Mouse (Mus musculus): ENCODE data around the gene Trak1. TPM values are rescaled to one million over a fixed set of nuclear protein-coding genes. Genes with fewer than 3 reads are reported as not detected.

Trak1 gene
- polyA plus RNA-seq, 1 experiment from 2014 or later = 5.1 TPM

DNA sequence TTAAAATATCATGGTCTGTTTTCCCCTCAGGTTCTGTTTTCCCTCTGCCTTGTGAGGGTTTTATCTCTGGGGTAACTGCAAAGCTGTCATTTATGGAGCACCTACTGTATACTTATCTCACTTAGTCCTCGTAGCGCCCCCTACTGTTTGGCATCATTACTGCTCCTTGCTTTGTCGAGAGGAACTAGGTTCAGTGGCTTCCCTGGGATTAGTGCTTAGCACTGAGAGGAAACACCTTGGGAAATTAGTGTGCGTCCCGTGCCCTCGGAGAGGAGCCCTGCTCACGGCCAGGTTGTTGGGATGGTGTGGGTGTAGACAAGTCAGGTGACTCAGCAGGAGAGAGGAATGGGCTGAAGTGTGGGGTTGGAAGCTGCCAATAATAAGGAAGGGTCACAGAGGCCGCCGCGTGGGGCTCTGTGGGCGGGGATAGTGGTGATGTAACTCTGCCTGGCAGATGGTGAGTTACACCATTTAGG, 54.9 kb downstream of the Trak1 start:
- no peaks in the 10 kb centered on the region for H3K27me3 ChIP-seq (ENCODE audit: insufficient read depth, low read length)
- H3K4me3 ChIP-seq (ENCODE audit: low read depth, low read length) = no peak overlapping the region
- 7% methylated on average over 11 of the region's 11 CpGs for WGBS (ENCODE audit: insufficient replicate concordance)
- DNase-seq (peak; percentile 79), ATAC-seq (peak; percentile 81)
- H3K4me2 ChIP-seq (ENCODE audit: low read depth, low read length) = peak overlapping the region; percentile 38; the same call in 1 of the 2 replicates
- TF ChIP-seq EP300 (IDR thresholded peaks at IDR 0.05; ENCODE audit: low read depth) (no peak), CTCF (IDR thresholded peaks at IDR 0.05; ENCODE audit: low read depth) (peak; percentile 80)
- H3K9me3 ChIP-seq (ENCODE audit: low read length) = no peaks in the 10 kb centered on the region
- H3K4me1 ChIP-seq (ENCODE audit: insufficient read depth) = peaks cover 49% of the 10 kb centered on the region
- H3K36me3 ChIP-seq (replicated peaks; ENCODE audit: insufficient read depth, low read length) = no peaks in the 10 kb centered on the region
- peak overlapping the region; percentile 44; the same call in 1 of the 2 replicates for H3K27ac ChIP-seq (ENCODE audit: low read depth)
- no peak overlapping the region for H3K9ac ChIP-seq (replicated peaks)

DNA sequence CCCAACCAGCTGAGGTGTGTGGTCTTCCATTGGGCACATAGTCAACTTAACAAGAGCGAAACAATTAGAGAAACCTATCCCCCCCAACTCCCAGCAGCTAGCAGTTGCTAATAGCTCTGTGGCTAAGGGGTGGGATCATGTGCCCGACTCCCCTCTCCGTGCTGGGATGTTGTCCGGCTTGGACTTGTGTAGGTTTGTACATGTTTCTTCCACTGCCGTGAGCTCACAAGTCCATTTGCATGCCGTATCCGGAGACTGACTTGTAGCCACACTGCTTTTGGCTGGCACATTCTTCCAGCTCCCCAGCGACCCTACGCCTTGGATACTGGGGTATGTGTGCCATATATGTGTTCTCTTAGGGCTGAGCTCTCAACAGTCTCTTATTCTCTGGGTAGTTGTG, 55.4 kb downstream of the Trak1 start:
- Histone ChIP-seq H3K4me1 (ENCODE audit: insufficient read depth) (peaks cover 45% of the 10 kb centered on the region), H3K9ac (replicated peaks) (no peak overlapping the region), H3K27ac (ENCODE audit: low read depth) (no peak overlapping the region), H3K4me3 (ENCODE audit: low read depth, low read length) (no peak overlapping the region), H3K9me3 (ENCODE audit: low read length) (no peaks in the 10 kb centered on the region), H3K4me2 (ENCODE audit: low read depth, low read length) (0 out of 2 replicates have a peak overlapping the region, but pooled peaks have one; percentile 38), H3K36me3 (replicated peaks; ENCODE audit: insufficient read depth, low read length) (no peaks in the 10 kb centered on the region), H3K27me3 (ENCODE audit: insufficient read depth, low read length) (no peaks in the 10 kb centered on the region)
- DNase-seq (no peak), ATAC-seq (no peak)
- WGBS (ENCODE audit: insufficient replicate concordance) = 89% methylated on average over 9 of the region's 9 CpGs
- TF ChIP-seq EP300 (IDR thresholded peaks at IDR 0.05; ENCODE audit: low read depth) (no peak), CTCF (IDR thresholded peaks at IDR 0.05; ENCODE audit: low read depth) (no peak)

DNA sequence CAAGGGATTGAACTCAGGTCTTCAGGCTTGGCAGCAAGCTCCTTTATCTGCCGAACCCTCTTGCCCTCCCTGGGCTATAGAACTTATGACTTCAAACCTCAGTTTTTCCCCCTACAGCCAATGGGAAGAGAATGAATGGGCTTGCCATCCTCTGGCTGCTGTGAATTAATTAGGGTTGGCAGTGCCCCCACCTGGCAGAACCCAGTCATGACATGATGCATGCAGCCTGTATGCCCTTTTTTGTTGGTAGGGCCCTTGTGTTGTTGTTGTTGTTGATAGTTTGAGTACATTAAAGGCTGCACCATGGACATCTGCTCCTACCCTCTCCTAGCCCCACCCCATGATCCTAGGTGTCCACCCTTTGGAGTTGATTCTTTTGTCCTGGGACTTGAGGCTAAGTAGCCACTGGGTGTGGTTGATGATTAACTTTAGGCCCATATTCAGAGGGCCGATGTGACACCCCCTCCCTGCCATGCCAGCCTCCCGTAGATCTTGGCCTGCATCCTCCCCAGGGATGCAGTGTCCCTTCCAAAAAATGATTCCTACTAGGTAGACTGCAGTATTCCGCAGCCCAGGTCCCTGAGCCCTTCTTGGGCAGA, 57.6 kb downstream of the Trak1 start:
- Histone ChIP-seq H3K9ac (replicated peaks) (no peak overlapping the region), H3K9me3 (ENCODE audit: low read length) (no peaks in the 10 kb centered on the region), H3K36me3 (replicated peaks; ENCODE audit: insufficient read depth, low read length) (no peaks in the 10 kb centered on the region), H3K27ac (ENCODE audit: low read depth) (no peak overlapping the region), H3K4me2 (ENCODE audit: low read depth, low read length) (no peak overlapping the region), H3K4me1 (ENCODE audit: insufficient read depth) (peaks cover 40% of the 10 kb centered on the region), H3K27me3 (ENCODE audit: insufficient read depth, low read length) (no peaks in the 10 kb centered on the region), H3K4me3 (ENCODE audit: low read depth, low read length) (no peak overlapping the region)
- peak; percentile 76 for TF ChIP-seq CTCF (IDR thresholded peaks at IDR 0.05; ENCODE audit: low read depth)
- no peak for TF ChIP-seq EP300 (IDR thresholded peaks at IDR 0.05; ENCODE audit: low read depth)
- 57% methylated on average over 4 of the region's 4 CpGs for WGBS (ENCODE audit: insufficient replicate concordance)
- ATAC-seq (0 out of 2 replicates have a peak, but pooled peaks have one; percentile 10), DNase-seq (peak; percentile 67)

DNA sequence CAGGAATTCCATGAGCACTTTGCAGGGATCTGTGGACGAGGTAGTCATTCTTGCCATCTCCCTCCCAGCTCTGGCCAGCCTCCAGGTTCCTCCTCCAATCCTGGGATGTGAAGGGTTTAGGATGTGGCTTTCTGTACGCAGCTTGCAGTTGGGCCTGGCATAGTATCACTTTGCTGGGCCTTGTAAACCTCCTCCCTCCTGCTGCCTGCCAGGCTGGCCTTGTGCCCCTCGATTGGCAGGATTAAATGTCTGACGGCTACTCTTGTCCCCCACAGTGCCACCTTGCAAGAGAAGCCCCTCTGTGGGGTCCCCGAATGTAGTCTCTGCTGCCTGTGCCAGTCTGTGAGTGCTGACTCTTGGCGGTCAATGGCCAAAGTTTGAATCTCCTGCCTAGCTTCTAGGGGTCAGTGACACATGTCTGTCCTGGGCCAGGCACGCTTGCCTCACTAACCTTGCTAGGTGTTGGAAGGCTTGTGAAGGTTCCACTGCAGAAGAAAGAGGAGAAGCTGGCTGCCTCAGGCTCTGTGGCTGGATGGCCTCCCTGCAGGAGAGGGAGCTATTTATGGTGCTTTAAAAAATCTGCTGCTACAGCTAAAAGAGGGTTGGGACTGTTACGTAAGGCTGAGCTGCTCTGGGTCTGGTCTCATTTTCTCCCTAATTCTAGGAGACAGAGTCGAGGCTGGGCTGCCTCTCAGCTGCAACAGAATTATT, 58.3 kb downstream of the Trak1 start:
- TF ChIP-seq CTCF (IDR thresholded peaks at IDR 0.05; ENCODE audit: low read depth) = no peak
- no peak for TF ChIP-seq EP300 (IDR thresholded peaks at IDR 0.05; ENCODE audit: low read depth)

DNA sequence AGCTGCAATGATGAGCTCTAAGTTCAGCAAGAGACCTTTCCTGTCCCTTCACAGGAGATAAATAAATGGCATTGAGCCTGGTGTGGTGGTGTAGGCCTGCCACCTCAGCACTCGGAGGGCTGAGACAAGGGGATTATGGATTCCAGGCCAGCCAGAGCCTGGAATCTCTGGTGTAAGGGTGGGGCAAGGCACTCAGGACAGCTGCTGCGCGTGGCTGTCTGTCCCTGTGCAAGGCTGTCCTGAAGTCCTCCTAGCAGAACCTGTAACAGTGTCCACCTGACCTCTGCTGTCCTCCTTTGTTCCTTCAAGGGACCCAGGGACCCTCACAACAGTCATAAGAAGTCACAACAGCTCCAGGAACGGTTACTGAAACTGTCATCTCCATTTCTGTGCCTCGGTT, 59.8 kb downstream of the Trak1 start:
- Histone ChIP-seq H3K4me2 (ENCODE audit: low read depth, low read length) (no peak overlapping the region), H3K36me3 (replicated peaks; ENCODE audit: insufficient read depth, low read length) (no peaks in the 10 kb centered on the region), H3K9me3 (ENCODE audit: low read length) (no peaks in the 10 kb centered on the region), H3K9ac (replicated peaks) (no peak overlapping the region), H3K27me3 (ENCODE audit: insufficient read depth, low read length) (no peaks in the 10 kb centered on the region), H3K4me3 (ENCODE audit: low read depth, low read length) (no peak overlapping the region), H3K4me1 (ENCODE audit: insufficient read depth) (peaks cover 40% of the 10 kb centered on the region), H3K27ac (ENCODE audit: low read depth) (no peak overlapping the region)
- 83% methylated on average over 5 of the region's 5 CpGs for WGBS (ENCODE audit: insufficient replicate concordance)
- ATAC-seq (no peak), DNase-seq (no peak)
- TF ChIP-seq CTCF (IDR thresholded peaks at IDR 0.05; ENCODE audit: low read depth) (no peak), EP300 (IDR thresholded peaks at IDR 0.05; ENCODE audit: low read depth) (no peak)

More for the DNA sequence above, 58.3 kb downstream of the Trak1 start:
- Histone ChIP-seq H3K9me3 (ENCODE audit: low read length) (no peaks in the 10 kb centered on the region), H3K4me1 (ENCODE audit: insufficient read depth) (peaks cover 40% of the 10 kb centered on the region), H3K9ac (replicated peaks) (no peak overlapping the region; the same call in 1 of the 2 replicates), H3K27me3 (ENCODE audit: insufficient read depth, low read length) (no peaks in the 10 kb centered on the region), H3K27ac (ENCODE audit: low read depth) (no peak overlapping the region; the same call in 1 of the 2 replicates), H3K36me3 (replicated peaks; ENCODE audit: insufficient read depth, low read length) (no peaks in the 10 kb centered on the region), H3K4me3 (ENCODE audit: low read depth, low read length) (no peak overlapping the region), H3K4me2 (ENCODE audit: low read depth, low read length) (no peak overlapping the region)
- WGBS (ENCODE audit: insufficient replicate concordance) = 73% methylated on average over 9 of the region's 9 CpGs
- DNase-seq (no peak), ATAC-seq (no peak)

DNA sequence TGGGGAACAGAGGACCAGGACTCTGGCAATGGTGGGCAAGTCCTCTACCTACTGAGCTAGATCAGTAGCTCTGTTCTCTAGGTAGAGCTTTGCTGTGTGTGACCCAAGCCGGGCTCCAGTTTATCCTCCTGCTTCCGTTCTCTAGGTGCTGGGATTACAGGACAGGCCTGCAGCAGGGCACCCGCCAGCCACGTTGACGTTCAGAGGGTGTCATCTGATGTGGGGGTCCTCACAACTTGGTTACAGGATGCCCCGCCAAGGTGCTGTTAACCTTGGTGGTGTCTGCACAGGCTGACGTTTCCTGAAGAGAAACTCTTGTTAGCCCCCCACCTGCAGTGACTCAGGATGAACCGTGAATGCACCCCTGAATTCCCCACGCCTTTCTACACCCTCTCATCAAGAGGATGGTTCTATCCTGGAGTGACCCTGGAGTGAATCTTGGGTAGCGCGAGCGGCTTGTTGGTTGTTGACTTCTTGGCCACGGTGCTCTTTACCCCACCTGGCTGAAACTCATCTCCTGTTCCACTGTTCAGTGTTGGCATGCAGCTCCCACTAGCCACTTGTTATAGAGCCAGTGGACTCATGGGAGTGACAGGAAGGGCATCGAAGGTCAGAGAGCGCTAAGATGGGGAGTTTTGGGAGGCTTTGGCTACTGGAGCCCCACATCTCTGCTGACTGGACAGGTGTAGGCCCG, 60.4 kb downstream of the Trak1 start:
- TF ChIP-seq CTCF (IDR thresholded peaks at IDR 0.05; ENCODE audit: low read depth) = no peak
- Histone ChIP-seq H3K36me3 (replicated peaks; ENCODE audit: insufficient read depth, low read length) (no peaks in the 10 kb centered on the region), H3K9ac (replicated peaks) (no peak overlapping the region), H3K4me2 (ENCODE audit: low read depth, low read length) (no peak overlapping the region), H3K27me3 (ENCODE audit: insufficient read depth, low read length) (no peaks in the 10 kb centered on the region), H3K4me3 (ENCODE audit: low read depth, low read length) (no peak overlapping the region), H3K4me1 (ENCODE audit: insufficient read depth) (peaks cover 34% of the 10 kb centered on the region), H3K9me3 (ENCODE audit: low read length) (no peaks in the 10 kb centered on the region), H3K27ac (ENCODE audit: low read depth) (no peak overlapping the region)
- 82% methylated on average over 16 of the region's 16 CpGs for WGBS (ENCODE audit: insufficient replicate concordance)
- ATAC-seq (no peak), DNase-seq (no peak)

Measured in liver, postnatal 0 days (tissue).